Mouse (Mus musculus) midbrain, embryonic 10.5 days (tissue): Measurements from ENCODE around the gene Ppp1cb. TPM values are rescaled to one million over a fixed set of nuclear protein-coding genes. Genes with fewer than 3 reads are reported as not detected.

Experiments used
- DNase-seq: peaks from one replicate; pipeline ENCODE4 v3.0.0-alpha.2; 2017; ENCODE audit warnings: low spot score
- H3K27ac ChIP-seq: fragments of 300-500 bp; sonication (generic); replicated peaks from 2 replicates; pipeline ENCODE4 v1.5.1; 2016; ENCODE audit warnings: mild to moderate bottlenecking
- H3K27me3 ChIP-seq: fragments of 300-500 bp; sonication (generic); 2 replicates; pipeline ENCODE4 v1.6.1; 2016; ENCODE audit warnings: low read depth, mild to moderate bottlenecking; ENCODE audit not compliant: poor library complexity, severe bottlenecking
- H3K36me3 ChIP-seq: fragments of 300-500 bp; sonication (generic); 2 replicates; pipeline ENCODE4 v1.6.1; 2016; ENCODE audit warnings: mild to moderate bottlenecking, moderate library complexity
- H3K4me1 ChIP-seq: fragments of 300-500 bp; sonication (generic); 2 replicates; pipeline ENCODE4 v1.6.1; 2016
- H3K4me3 ChIP-seq: fragments of 300-500 bp; sonication (generic); 2 replicates; pipeline ENCODE4 v1.5.1; 2016; ENCODE audit warnings: mild to moderate bottlenecking, moderate library complexity
- H3K9me3 ChIP-seq: fragments of 300-500 bp; sonication (generic); replicated peaks from 2 replicates; pipeline ENCODE4 v1.6.1; 2016; ENCODE audit warnings: mild to moderate bottlenecking
- WGBS: fragments of 180-500 bp; shearing (Covaris S2); methylation state at CpG from one replicate; pipeline ENCODE4 v1.1.7; 2016; 5-methylcytosine and 5-hydroxymethylcytosine counted together
- polyA plus RNA-seq: library from polyadenylated mRNA; unstranded; fragments of >200 nt; fragmentation: Nextera tagmentation; extraction: Ambion mirVana; gene quantifications from 2 replicates; pipeline ENCODE4 v1.2.1, GENCODE M21; 2016

The Ppp1cb gene
- polyA plus RNA-seq = 205 and 213 TPM in 2 replicates

- Histone ChIP-seq H3K27ac (peak within 1 kb of the TSS; percentile 100), H3K4me1 (peaks cover 16% of the 10 kb centered on the region), H3K36me3 (peaks cover 15% of the 10 kb centered on the region; the same call in 1 of the 2 replicates), H3K9me3 (no peaks in the 10 kb centered on the region), H3K27me3 (no peaks in the 10 kb centered on the region), H3K4me3 (peak within 1 kb of the TSS; percentile 96)
- peak; percentile 100 for DNase-seq
- WGBS = under 1% methylated on average over 54 of the region's 54 CpGs
These were observed at the start of gene Ppp1cb for GRCm38 (mm10) chr5:32458408-32459143. Ppp1cb (plus strand) TSS chr5:32458843.

- H3K36me3 ChIP-seq = no peaks in the 10 kb centered on the region
- peaks cover 22% of the 10 kb centered on the region for H3K4me1 ChIP-seq
- WGBS = 87% methylated on average over 2 of the region's 2 CpGs
- DNase-seq = no peak
- H3K9me3 ChIP-seq = no peaks in the 10 kb centered on the region
- no peaks in the 10 kb centered on the region for H3K27me3 ChIP-seq
- no peak overlapping the region for H3K4me3 ChIP-seq
- no peak overlapping the region for H3K27ac ChIP-seq
These were observed 48.9 kb upstream of the Ppp1cb start for GRCm38 (mm10) chr5:32409747-32410146.

- H3K4me1 ChIP-seq = peaks cover 12% of the 10 kb centered on the region; the same call in 1 of the 2 replicates
- DNase-seq = no peak
- 61% methylated on average over 3 of the region's 3 CpGs for WGBS
- no peak overlapping the region for H3K4me3 ChIP-seq
- H3K36me3 ChIP-seq = no peaks in the 10 kb centered on the region
- no peak overlapping the region for H3K27ac ChIP-seq
- H3K9me3 ChIP-seq = no peaks in the 10 kb centered on the region
- no peaks in the 10 kb centered on the region for H3K27me3 ChIP-seq
These were observed 47.5 kb upstream of the Ppp1cb start for GRCm38 (mm10) chr5:32410954-32411688.

GRCm38 (mm10) chr5:32412186-32412950 is 46.3 kb upstream of the Ppp1cb start:
- Histone ChIP-seq H3K27me3 (no peaks in the 10 kb centered on the region), H3K4me1 (peaks cover 12% of the 10 kb centered on the region; the same call in 1 of the 2 replicates), H3K9me3 (no peaks in the 10 kb centered on the region), H3K27ac (no peak overlapping the region), H3K36me3 (no peaks in the 10 kb centered on the region), H3K4me3 (no peak overlapping the region)
- WGBS = 32% methylated on average over 1 of the region's 1 CpGs
- DNase-seq = no peak

- H3K4me1 ChIP-seq = peaks cover 12% of the 10 kb centered on the region; the same call in 1 of the 2 replicates
- no peaks in the 10 kb centered on the region for H3K9me3 ChIP-seq
- no peak overlapping the region for H3K27ac ChIP-seq
- H3K36me3 ChIP-seq = no peaks in the 10 kb centered on the region
- no peak overlapping the region for H3K4me3 ChIP-seq
- no peaks in the 10 kb centered on the region for H3K27me3 ChIP-seq
- no peak for DNase-seq
- 74% methylated on average over 2 of the region's 2 CpGs for WGBS
These were observed 45.6 kb upstream of the Ppp1cb start for GRCm38 (mm10) chr5:32413083-32413482.

GRCm38 (mm10) chr5:32413569-32413968 is 45.1 kb upstream of the Ppp1cb start:
- DNase-seq = no peak
- 66% methylated on average over 2 of the region's 2 CpGs for WGBS

GRCm38 (mm10) chr5:32414461-32414985 is 44.1 kb upstream of the Ppp1cb start:
- Histone ChIP-seq H3K4me3 (no peak overlapping the region), H3K27ac (no peak overlapping the region), H3K9me3 (no peaks in the 10 kb centered on the region), H3K27me3 (no peaks in the 10 kb centered on the region), H3K36me3 (no peaks in the 10 kb centered on the region), H3K4me1 (peaks cover 12% of the 10 kb centered on the region; the same call in 1 of the 2 replicates)
- WGBS = 81% methylated on average over 5 of the region's 5 CpGs
- no peak for DNase-seq

More at GRCm38 (mm10) chr5:32413569-32413968, 45.1 kb upstream of the Ppp1cb start:
- H3K27ac ChIP-seq = no peak overlapping the region
- no peak overlapping the region for H3K4me3 ChIP-seq
- H3K9me3 ChIP-seq = no peaks in the 10 kb centered on the region
- peaks cover 12% of the 10 kb centered on the region; the same call in 1 of the 2 replicates for H3K4me1 ChIP-seq
- no peaks in the 10 kb centered on the region for H3K27me3 ChIP-seq
- no peaks in the 10 kb centered on the region for H3K36me3 ChIP-seq

- H3K27me3 ChIP-seq = no peaks in the 10 kb centered on the region
- H3K4me3 ChIP-seq = no peak overlapping the region
- no peak for DNase-seq
- no peaks in the 10 kb centered on the region for H3K36me3 ChIP-seq
- no peak overlapping the region for H3K27ac ChIP-seq
- no peaks in the 10 kb centered on the region for H3K9me3 ChIP-seq
- 90% methylated on average over 6 of the region's 6 CpGs for WGBS
- peaks cover 12% of the 10 kb centered on the region; the same call in 1 of the 2 replicates for H3K4me1 ChIP-seq
These were observed 43.1 kb upstream of the Ppp1cb start for GRCm38 (mm10) chr5:32415554-32415953.

- no peak overlapping the region for H3K4me3 ChIP-seq
- H3K9me3 ChIP-seq = no peaks in the 10 kb centered on the region
- H3K27ac ChIP-seq = no peak overlapping the region
- 58% methylated on average over 4 of the region's 4 CpGs for WGBS
- DNase-seq = no peak
- H3K27me3 ChIP-seq = no peaks in the 10 kb centered on the region
- peaks cover 18% of the 10 kb centered on the region for H3K4me1 ChIP-seq
- no peaks in the 10 kb centered on the region for H3K36me3 ChIP-seq
These were observed 41.8 kb upstream of the Ppp1cb start for GRCm38 (mm10) chr5:32416881-32417280.

- Histone ChIP-seq H3K27me3 (no peaks in the 10 kb centered on the region), H3K4me3 (peak overlapping the region; percentile 35), H3K9me3 (no peaks in the 10 kb centered on the region), H3K36me3 (no peaks in the 10 kb centered on the region), H3K4me1 (peaks cover 33% of the 10 kb centered on the region), H3K27ac (peak overlapping the region; percentile 55; the same call in 1 of the 2 replicates)
- peak; percentile 48 for DNase-seq
- 16% methylated on average over 15 of the region's 15 CpGs for WGBS
These were observed 36.5 kb upstream of the Ppp1cb start for GRCm38 (mm10) chr5:32422081-32422589.

GRCm38 (mm10) chr5:32423339-32424046 is 35.1 kb upstream of the Ppp1cb start:
- H3K4me3 ChIP-seq = no peak overlapping the region
- WGBS = 61% methylated on average over 11 of the region's 11 CpGs
- peaks cover 33% of the 10 kb centered on the region for H3K4me1 ChIP-seq
- no peaks in the 10 kb centered on the region for H3K27me3 ChIP-seq
- H3K27ac ChIP-seq = no peak overlapping the region
- no peaks in the 10 kb centered on the region for H3K36me3 ChIP-seq
- no peaks in the 10 kb centered on the region for H3K9me3 ChIP-seq
- DNase-seq = no peak
